Comparison of ENCODE assay signal across 8 mouse cellular contexts in the genomic region with DNA sequence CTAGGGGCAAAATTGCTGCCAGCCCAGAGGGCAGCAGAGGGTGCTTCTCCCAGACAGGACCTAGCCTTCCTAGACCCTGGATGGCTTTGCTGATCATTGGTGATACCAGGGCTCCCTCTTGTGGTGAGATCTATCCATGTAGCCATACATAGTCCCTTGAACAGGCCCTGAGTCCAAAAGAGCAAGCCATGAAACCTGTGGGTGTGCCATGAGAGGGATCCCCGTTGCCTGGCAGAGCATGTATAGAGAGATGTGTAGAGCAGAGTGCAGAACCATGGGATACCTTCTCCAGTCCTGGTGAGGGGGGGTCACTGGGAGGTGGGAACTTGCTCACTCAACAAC. TPM values are rescaled to one million over a fixed set of nuclear protein-coding genes. Genes with fewer than 3 reads are reported as not detected.
A peak's percentile ranks its signal among the peaks of the same experiment; 100 is the strongest.
DNase-seq lines count a peak whose midpoint lies in the region; ATAC-seq and TF ChIP-seq lines count a peak whose summit lies in the region.

No protein-coding gene starts in this region.

- H3K4me2 ChIP-seq in hindbrain, postnatal 0 days (ENCODE audit: low read depth, low read length), result no peak overlapping the region

- ATAC-seq in hindbrain, postnatal 0 days, result peak; percentile 89

- H3K4me1 ChIP-seq in hindbrain, postnatal 0 days (ENCODE audit: insufficient read depth, low read length), result no peaks in the 10 kb centered on the region

- H3K4me3 ChIP-seq in hindbrain, postnatal 0 days (ENCODE audit: low read length), result no peak overlapping the region

- no peaks in the 10 kb centered on the region for H3K27me3 ChIP-seq in hindbrain, postnatal 0 days (ENCODE audit: insufficient read depth, low read length)

- DNase-seq in adipocyte (ENCODE audit: low spot score), result peak; percentile 94
- peak; percentile 65 to 80 for DNase-seq in cerebellum, postnatal 36 days
- peak; percentile 81 for DNase-seq in gastrocnemius, adult 18-20 months (ENCODE audit: low spot score)
- peak; percentile 94 for DNase-seq in hindbrain, postnatal 0 days (ENCODE audit: low spot score)
- DNase-seq in layer of hippocampus, postnatal 36 days, result peak; percentile 51 to 71
- DNase-seq in lung, postnatal 14 days, result peak; percentile 87
- DNase-seq in retina, postnatal 7 days (ENCODE audit: low read depth, low spot score), result peak; percentile 79
- DNase-seq in urinary bladder, postnatal 36 days (ENCODE audit: low spot score in 2 of 2), result peak; percentile 60 to 72

- peak; percentile 96 for TF ChIP-seq CTCF in hindbrain, postnatal 0 days (IDR thresholded peaks at IDR 0.05; ENCODE audit: low read depth)

- H3K9me3 ChIP-seq in hindbrain, postnatal 0 days (ENCODE audit: low read length), result no peaks in the 10 kb centered on the region

- no peak overlapping the region for H3K9ac ChIP-seq in hindbrain, postnatal 0 days (replicated peaks; ENCODE audit: low read length)

- H3K27ac ChIP-seq in hindbrain, postnatal 0 days, result no peak overlapping the region

- WGBS in hindbrain, postnatal 0 days, result 21% methylated on average over 1 of the region's 1 CpGs

- no peaks in the 10 kb centered on the region for H3K36me3 ChIP-seq in hindbrain, postnatal 0 days (ENCODE audit: insufficient read depth, low read length)

RNA-seq across cellular contexts. Expression of a gene that starts 1.8 kb away (rescaled TPM):
- total RNA-seq in gastrocnemius, adult 18-20 months (2021), result under 1 TPM in 1 of 2 experiments, not detected in 1; 0.57 TPM
- 0.78 and 1.4 TPM in 2 replicates for total RNA-seq in hindbrain, postnatal 0 days (2014; rRNA removed)
- polyA plus RNA-seq in hindbrain, postnatal 0 days (2015; fragmentation: Nextera tagmentation; extraction: Ambion mirVana), result not detected in 2 replicates
- total RNA-seq in layer of hippocampus, postnatal 36 days (2021), result 1 to 10 TPM in 1 of 2 experiments, under 1 TPM in 1; 0.65 to 1.5 TPM

RNA-seq across cellular contexts. Expression of a gene that starts 13.5 kb away (rescaled TPM):
- total RNA-seq in gastrocnemius, adult 18-20 months (2021), result 10 to 100 TPM; 17.5 to 20.0 TPM
- 24.5 and 26.9 TPM in 2 replicates for total RNA-seq in hindbrain, postnatal 0 days (2014; rRNA removed)
- 10.9 and 11.6 TPM in 2 replicates for polyA plus RNA-seq in hindbrain, postnatal 0 days (2015; fragmentation: Nextera tagmentation; extraction: Ambion mirVana)
- 10 to 100 TPM; 15.5 to 22.3 TPM for total RNA-seq in layer of hippocampus, postnatal 36 days (2021)
